Mouse (Mus musculus): Measurements from ENCODE around the gene Hpse2. TPM values are rescaled to one million over a fixed set of nuclear protein-coding genes. Genes with fewer than 3 reads are reported as not detected.
"Not testable (repeated sequence)": the region's sequence is repeated elsewhere in the genome, so short reads cannot be mapped to it uniquely, and the experiment has no call there.

Gene Hpse2
- total RNA-seq, 2 experiments from 2014 or later, result 0.09 TPM; not detected in 1

GRCm38 (mm10) chr19:43384978-43385431 is 3.1 kb downstream of the Hpse2 start:
- no peak overlapping the region for H3K27ac ChIP-seq
- DNase-seq (ENCODE audit: extremely low spot score in 1 of 2, low spot score in 2 of 2), result no peak
- TF ChIP-seq CTCF (IDR thresholded peaks at IDR 0.05), result no peak
- intact Hi-C loops (cut with DNase I), result loop anchor here (5.0 kb wide), 1 partner anchor 222 kb away; no protein-coding TSS in a partner anchor
- H3K4me3 ChIP-seq, result no peak overlapping the region

- DNase-seq (ENCODE audit: extremely low spot score in 1 of 2, low spot score in 2 of 2), result no peak
- Histone ChIP-seq H3K27ac (no peak overlapping the region), H3K4me3 (no peak overlapping the region)
- no peak for TF ChIP-seq CTCF (IDR thresholded peaks at IDR 0.05)
- intact Hi-C loops (cut with DNase I), result no loop called here
Measured at GRCm38 (mm10) chr19:43384346-43384977, 3.7 kb downstream of the Hpse2 start.

GRCm38 (mm10) chr19:43358830-43359229 is 29.3 kb downstream of the Hpse2 start:
- Histone ChIP-seq H3K4me3 (no peak overlapping the region), H3K27ac (no peak overlapping the region)
- intact Hi-C loops (cut with DNase I), result no loop called here
- no peak for DNase-seq (ENCODE audit: extremely low spot score in 1 of 2, low spot score in 2 of 2)
- no peak for TF ChIP-seq CTCF (IDR thresholded peaks at IDR 0.05)

GRCm38 (mm10) chr19:43311125-43311524 is 77.0 kb downstream of the Hpse2 start:
- peak; percentile 20 to 34 for DNase-seq (ENCODE audit: extremely low spot score in 1 of 2, low spot score in 2 of 2)
- no peak overlapping the region for H3K4me3 ChIP-seq
- no peak overlapping the region for H3K27ac ChIP-seq
- TF ChIP-seq CTCF (IDR thresholded peaks at IDR 0.05), result peak; percentile 65
- intact Hi-C loops (cut with DNase I), result loop anchor here (1.0 to 2.0 kb wide), 2 partner anchors 284 to 516 kb away; no protein-coding TSS in a partner anchor

- Histone ChIP-seq H3K4me3 (no peak overlapping the region), H3K27ac (no peak overlapping the region)
- TF ChIP-seq CTCF (IDR thresholded peaks at IDR 0.05), result no peak; the same call in 1 of the 2 replicates
- intact Hi-C loops (cut with DNase I), result no loop called here
- DNase-seq (ENCODE audit: extremely low spot score in 1 of 2, low spot score in 2 of 2), result no peak
Measured at GRCm38 (mm10) chr19:43306756-43307155, 81.4 kb downstream of the Hpse2 start.

GRCm38 (mm10) chr19:43281336-43281735 is 106.8 kb downstream of the Hpse2 start:
- intact Hi-C loops (cut with DNase I), result not testable (repeated sequence)

GRCm38 (mm10) chr19:43243993-43244392 is 144.2 kb downstream of the Hpse2 start:
- H3K4me3 ChIP-seq, result no peak overlapping the region
- intact Hi-C loops (cut with DNase I), result no loop called here

More at GRCm38 (mm10) chr19:43281336-43281735, 106.8 kb downstream of the Hpse2 start:
- H3K27ac ChIP-seq; DNase-seq (ENCODE audit: extremely low spot score in 1 of 2, low spot score in 2 of 2); H3K4me3 ChIP-seq: not testable (repeated sequence)

GRCm38 (mm10) chr19:43231711-43232110 is 156.4 kb downstream of the Hpse2 start:
- intact Hi-C loops (cut with DNase I), result no loop called here
- Histone ChIP-seq H3K27ac (no peak overlapping the region), H3K4me3 (no peak overlapping the region)
- no peak for DNase-seq (ENCODE audit: extremely low spot score in 1 of 2, low spot score in 2 of 2)
- TF ChIP-seq CTCF (IDR thresholded peaks at IDR 0.05), result no peak

More at GRCm38 (mm10) chr19:43243993-43244392, 144.2 kb downstream of the Hpse2 start:
- TF ChIP-seq CTCF (IDR thresholded peaks at IDR 0.05), result no peak
- H3K27ac ChIP-seq, result no peak overlapping the region
- no peak for DNase-seq (ENCODE audit: extremely low spot score in 1 of 2, low spot score in 2 of 2)

- DNase-seq (ENCODE audit: extremely low spot score in 1 of 2, low spot score in 2 of 2), result no peak
- no peak for TF ChIP-seq CTCF (IDR thresholded peaks at IDR 0.05)
- H3K27ac ChIP-seq, result no peak overlapping the region
- H3K4me3 ChIP-seq, result no peak overlapping the region
- intact Hi-C loops (cut with DNase I), result no loop called here
Measured at GRCm38 (mm10) chr19:43193562-43193961, 194.6 kb downstream of the Hpse2 start.

- intact Hi-C loops (cut with DNase I), result no loop called here
- no peak for DNase-seq (ENCODE audit: extremely low spot score in 1 of 2, low spot score in 2 of 2)
- no peak for TF ChIP-seq CTCF (IDR thresholded peaks at IDR 0.05)
- Histone ChIP-seq H3K27ac (no peak overlapping the region), H3K4me3 (no peak overlapping the region)
Measured at GRCm38 (mm10) chr19:43175437-43175965, 212.7 kb downstream of the Hpse2 start.

GRCm38 (mm10) chr19:43174812-43175211 is 213.3 kb downstream of the Hpse2 start:
- intact Hi-C loops (cut with DNase I), result no loop called here
- TF ChIP-seq CTCF (IDR thresholded peaks at IDR 0.05), result no peak
- H3K4me3 ChIP-seq, result no peak overlapping the region
- H3K27ac ChIP-seq, result no peak overlapping the region
- no peak for DNase-seq (ENCODE audit: extremely low spot score in 1 of 2, low spot score in 2 of 2)

GRCm38 (mm10) chr19:43156085-43156484 is 232.1 kb downstream of the Hpse2 start:
- TF ChIP-seq CTCF (IDR thresholded peaks at IDR 0.05), result no peak
- H3K27ac ChIP-seq, result no peak overlapping the region
- no peak for DNase-seq (ENCODE audit: extremely low spot score in 1 of 2, low spot score in 2 of 2)
- intact Hi-C loops (cut with DNase I), result no loop called here
- no peak overlapping the region for H3K4me3 ChIP-seq

- DNase-seq (ENCODE audit: extremely low spot score in 1 of 2, low spot score in 2 of 2), result no peak
- intact Hi-C loops (cut with DNase I), result no loop called here
- Histone ChIP-seq H3K27ac (no peak overlapping the region), H3K4me3 (no peak overlapping the region)
- TF ChIP-seq CTCF (IDR thresholded peaks at IDR 0.05), result no peak
Measured at GRCm38 (mm10) chr19:43155582-43155981, 232.6 kb downstream of the Hpse2 start.

Data from left cerebral cortex, adult 2 months (tissue).